Mouse (Mus musculus) ovary, postnatal 36 days (tissue): ENCODE results near the gene Cenpm.
A peak's percentile ranks its signal among the peaks of the same experiment; 100 is the strongest.

Experiments used
- DNase-seq: peaks from one replicate; pipeline ENCODE4 v3.0.0; 2022; ENCODE audit warnings: low spot score, mixed read lengths

Cenpm gene

GRCm38 (mm10) chr15:82215332-82216046 lies 29.1 kb downstream of the Cenpm start:
- DNase-seq = no peak

DNA sequence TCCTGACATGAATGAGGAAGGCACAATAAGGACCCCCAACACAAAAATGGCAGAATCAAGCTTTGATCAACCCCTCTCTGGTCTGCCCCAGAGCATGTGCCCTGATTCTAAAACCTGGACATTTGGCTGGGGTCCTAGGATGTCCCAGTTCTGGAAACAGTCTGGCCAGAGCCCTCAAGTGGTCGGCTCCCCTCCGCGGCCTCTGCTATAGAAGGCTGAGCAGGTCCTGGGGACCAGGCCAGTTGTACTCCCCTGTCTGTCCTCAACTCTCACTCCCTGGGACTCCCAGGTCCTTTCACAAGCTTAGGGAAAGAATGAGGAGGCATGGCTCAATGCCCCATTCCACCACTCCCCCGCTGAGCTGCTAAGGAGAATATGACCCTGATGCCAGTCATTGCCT lies 31.3 kb downstream of the Cenpm start:
- no peak for DNase-seq

DNA sequence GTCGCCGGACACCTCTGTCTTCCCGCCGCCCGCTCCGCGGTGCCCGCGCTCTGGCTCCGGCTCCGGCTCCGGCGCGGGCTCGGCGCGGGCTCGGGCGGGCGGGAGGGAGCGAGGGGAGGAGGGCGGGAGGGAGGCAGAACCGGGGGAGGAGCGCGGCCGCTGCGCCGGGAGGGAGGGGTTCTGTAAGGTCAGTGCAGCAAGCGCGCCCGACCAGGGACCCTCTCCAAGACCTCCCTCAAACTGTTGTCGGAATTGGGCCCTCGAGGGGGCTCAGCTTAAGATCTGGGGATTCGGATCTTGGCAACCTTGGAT lies 31.8 kb downstream of the Cenpm start, which contains the start of gene Shisa8:
TSS of gene Shisa8 (minus strand) at position 64 of the 312 bp plus-strand sequence.
- DNase-seq = no peak

- DNase-seq = peak; percentile 27
Observed at GRCm38 (mm10) chr15:82211911-82212751, 32.4 kb downstream of the Cenpm start.

- DNase-seq = no peak
Observed at GRCm38 (mm10) chr15:82211281-82211680, 33.3 kb downstream of the Cenpm start.

- DNase-seq = no peak
Observed at GRCm38 (mm10) chr15:82210801-82211200, 33.7 kb downstream of the Cenpm start.

DNA sequence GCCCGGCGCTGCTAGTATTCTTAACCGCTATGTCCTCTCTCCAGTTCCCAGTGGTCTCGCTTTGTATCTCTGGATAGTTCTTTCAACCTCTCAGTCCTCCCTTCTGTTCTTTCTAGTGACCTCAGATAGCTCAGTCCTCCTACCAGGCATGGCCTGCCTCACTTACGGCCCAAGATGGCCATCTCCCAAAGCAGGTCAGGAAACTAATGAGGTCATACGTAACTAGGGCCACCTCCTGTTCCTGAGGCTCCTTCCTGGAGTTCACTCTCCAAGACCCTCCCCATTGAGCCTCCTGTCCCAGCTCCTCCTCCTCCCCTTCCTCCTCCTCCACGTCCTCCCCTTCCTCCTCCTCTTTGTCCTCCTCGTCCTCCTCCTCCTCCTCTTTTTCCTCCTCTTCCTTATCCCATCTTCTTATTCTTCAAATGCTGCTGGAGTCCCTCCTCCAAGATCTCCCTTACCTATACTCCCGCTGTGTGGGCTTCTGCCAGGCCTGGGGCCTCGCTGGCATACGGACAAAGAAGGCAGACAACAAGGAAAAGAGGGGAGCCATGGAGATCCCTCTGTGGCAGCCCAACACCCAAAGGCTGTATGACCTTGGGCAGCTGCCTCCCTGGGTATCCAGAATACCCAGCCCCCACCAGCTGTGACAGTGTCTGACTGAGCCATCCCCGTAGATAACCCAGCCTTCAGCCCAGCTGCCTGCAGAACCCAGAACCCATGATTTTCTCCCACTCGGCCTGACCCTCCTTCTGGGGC lies 35.1 kb downstream of the Cenpm start:
- no peak for DNase-seq

GRCm38 (mm10) chr15:82208307-82208706 lies 36.2 kb downstream of the Cenpm start:
- DNase-seq = no peak

- no peak for DNase-seq
Observed at GRCm38 (mm10) chr15:82207504-82208219, 36.9 kb downstream of the Cenpm start.

DNA sequence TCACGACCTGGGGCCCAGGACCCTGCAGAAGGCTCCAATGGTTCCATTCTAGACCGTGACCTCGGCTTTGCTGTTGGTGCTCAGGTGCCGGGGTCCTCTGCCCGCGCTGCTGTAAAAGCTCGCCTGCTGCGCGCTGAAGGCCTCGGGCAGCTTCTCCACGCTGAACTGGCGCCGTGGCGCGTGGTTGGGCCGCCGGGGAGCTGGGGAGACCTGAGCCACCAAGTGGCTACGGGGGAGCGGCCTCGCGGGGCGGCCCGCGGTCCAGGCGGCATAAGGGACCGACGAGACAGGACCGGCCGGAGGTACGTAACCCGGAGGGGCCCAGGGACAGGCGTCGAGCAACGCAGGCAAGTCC lies 37.5 kb downstream of the Cenpm start:
- no peak for DNase-seq

- DNase-seq = peak; percentile 64
Observed at GRCm38 (mm10) chr15:82206365-82207104, 38.0 kb downstream of the Cenpm start.

GRCm38 (mm10) chr15:82204680-82205371 lies 39.7 kb downstream of the Cenpm start:
- no peak for DNase-seq

DNA sequence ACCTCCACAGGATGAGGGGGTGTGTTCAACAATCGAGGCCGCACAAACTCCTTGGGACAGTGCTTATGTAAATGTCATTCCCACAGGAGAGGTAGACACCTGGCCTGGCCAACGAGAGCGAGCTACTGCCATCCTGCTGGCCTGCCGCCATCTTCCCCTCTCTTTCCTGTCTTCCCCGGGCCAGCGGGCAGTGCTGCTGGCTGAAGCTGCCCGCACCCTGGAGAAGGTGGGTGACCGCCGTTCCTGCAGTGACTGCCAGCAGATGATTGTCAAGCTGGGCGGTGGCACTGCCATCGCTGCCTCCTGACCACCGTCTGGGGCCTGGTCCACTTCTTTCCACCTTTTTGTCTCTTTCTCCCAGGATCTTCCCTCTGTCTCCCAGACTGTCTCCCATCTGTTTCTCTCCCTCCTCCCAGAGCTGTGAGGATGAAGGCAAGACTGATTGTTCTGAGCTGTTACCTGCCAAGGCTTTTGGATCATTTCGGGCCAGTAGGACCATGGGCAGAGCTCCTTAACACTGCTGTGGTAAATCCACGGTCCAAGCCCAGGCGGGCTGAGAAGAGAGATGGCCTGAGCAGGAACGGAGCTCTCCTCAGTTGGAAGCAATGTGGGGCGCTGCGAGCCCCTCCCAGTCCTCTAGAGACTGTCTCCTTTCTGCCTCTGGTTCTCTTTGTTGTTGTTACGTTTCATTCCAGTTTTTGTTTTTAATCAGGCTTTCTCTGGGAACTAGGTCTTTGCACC lies 40.8 kb downstream of the Cenpm start:
- no peak for DNase-seq

GRCm38 (mm10) chr15:82203090-82203489 lies 41.5 kb downstream of the Cenpm start:
- DNase-seq = no peak

DNA sequence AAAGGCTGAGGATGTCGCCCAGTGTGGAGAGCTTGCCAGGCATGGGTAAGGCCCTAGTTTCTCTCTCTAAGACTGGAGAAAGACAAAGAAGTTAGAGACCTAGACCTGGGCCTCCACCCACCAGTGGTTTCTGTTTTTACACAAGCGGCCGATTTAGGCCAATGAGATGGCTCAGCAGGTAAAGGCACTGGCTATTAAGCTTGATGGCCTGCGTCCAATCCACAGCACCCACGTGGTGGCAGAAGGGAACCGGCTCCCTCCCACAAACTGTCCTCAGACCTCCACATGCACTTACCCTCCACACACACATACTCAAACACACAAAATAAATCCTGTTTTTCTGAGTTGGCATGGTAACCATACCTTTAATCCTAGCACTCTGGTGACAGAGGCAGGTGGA lies 42.5 kb downstream of the Cenpm start:
- DNase-seq = no peak

GRCm38 (mm10) chr15:82199546-82199945 lies 45.0 kb downstream of the Cenpm start:
- no peak for DNase-seq

- DNase-seq = no peak
Observed at GRCm38 (mm10) chr15:82198342-82198741, 46.2 kb downstream of the Cenpm start.

DNA sequence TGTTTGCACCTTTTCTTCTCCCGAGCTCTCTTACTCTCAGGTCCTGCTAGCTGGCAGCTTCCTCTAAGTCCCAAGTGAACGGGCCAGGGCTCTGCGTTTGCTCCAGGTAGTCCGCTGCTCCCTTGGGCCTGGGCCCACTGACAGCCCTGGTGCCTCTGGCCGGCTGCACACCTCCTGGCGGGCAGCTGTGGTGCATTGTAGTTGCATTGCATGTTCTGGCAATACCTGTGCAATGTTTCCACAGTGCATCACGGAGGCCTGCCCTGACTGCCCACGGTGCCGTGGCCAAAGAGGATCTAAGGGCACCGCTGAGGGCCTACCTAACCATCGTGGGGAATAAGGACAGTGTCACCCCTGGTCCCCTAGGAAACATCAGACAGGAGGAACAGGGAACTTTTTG lies 46.6 kb downstream of the Cenpm start:
- DNase-seq = no peak

DNA sequence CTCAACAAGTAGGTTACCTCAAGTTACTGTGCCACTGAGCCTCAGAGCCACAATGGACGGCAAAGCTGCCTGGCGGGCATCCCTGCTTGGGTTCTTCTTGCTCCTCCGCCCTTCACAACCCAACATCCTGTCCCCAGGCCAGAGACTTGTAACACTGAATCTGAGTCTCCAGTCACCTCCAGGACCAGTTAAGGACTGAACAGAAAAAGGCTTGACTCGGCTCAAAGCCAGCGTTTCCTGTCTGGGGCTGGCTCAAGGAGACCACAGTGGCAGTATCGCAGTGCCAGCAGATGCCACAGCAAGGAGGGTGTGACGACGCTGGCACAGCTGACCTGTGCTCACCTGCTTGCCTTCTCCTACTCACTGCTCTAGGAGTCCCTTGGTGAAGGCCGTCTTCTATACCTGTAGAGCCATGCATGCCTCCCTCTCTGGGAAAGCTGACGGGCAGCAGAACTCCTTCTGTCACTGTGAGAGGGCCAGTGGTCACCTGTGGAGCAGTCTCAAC lies 47.2 kb downstream of the Cenpm start:
- no peak for DNase-seq

DNA sequence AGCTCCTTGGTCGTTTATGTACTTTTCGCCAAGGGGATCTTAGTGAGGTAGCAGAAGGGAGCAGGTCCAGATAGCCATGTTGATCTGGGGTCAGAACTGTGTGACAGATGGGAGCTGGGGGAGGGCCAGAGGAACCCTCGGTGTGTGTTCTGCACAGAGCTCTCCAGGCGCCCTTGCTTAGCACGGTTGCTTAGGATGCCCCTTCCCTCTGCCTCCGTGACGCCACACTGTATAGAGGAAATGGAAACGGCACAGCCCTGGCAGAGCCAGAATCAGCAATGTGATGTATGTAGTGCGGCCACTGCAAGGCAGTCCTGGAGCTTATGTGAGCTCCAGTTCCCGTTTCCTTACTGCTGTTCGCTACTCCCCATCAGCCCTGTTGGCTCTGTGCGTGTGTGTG lies 48.2 kb downstream of the Cenpm start:
- DNase-seq = no peak
